Mouse (Mus musculus) inflammation-experienced regulatory T-cells, adult 16 weeks (primary cell): ENCODE results near the gene Ddx28. TPM values are rescaled to one million over a fixed set of nuclear protein-coding genes. Genes with fewer than 3 reads are reported as not detected.

Experiments
- polyA plus RNA-seq: library from polyadenylated mRNA; unstranded; fragments of 100-300 nt; shearing (Covaris generic); gene quantifications from one replicate; pipeline ENCODE4 v1.2.1, GENCODE M21; 2017

Gene Ddx28
- polyA plus RNA-seq, result 10.8 TPM

DNA sequence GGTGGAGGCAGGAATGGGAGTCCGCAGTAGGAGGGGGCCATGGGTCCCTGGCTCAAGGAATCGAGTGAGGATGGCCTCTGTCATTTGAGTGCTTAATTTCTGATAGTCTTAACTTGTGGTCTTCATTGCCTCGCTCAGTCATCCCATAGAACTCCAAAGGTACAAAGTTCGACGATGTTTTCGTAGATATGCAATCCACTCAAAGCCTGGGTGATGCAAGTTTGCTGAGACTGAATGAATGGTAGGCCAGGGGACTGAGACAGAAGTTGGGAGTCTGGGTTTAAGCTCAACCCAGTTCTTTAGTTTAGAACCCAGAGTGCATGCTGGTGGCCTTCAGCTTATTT, at the start of gene Ddx28:
Ddx28 (minus strand) TSS at position 240 of the 344 bp plus-strand sequence.

GRCm38 (mm10) chr8:106058731-106059612, 47.3 kb upstream of the Ddx28 start, which contains the start of gene Nfatc3:
Nfatc3 (plus strand) TSS chr8:106058840.

DNA sequence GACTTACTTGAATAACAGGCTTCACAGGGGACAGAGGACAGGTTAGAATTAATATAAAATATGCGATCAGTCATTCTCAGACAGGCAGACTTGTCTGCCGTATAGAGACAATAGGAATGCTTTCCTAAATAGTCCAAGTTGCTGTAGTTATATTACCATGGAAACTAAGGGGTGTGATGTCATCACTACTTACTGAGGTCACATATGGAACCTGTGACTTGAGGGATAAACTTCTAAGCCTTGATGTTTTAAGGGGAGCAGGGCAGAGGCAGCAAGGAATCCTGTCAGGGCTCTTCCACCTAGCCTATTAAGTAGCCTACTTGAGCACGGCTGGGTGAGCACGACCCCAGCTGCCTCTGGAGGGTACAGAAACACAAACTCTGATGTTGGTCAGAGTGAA, 5.8 kb downstream of the Ddx28 start, which contains the start of gene Dpep2nb:
Dpep2nb (minus strand) TSS at position 101 of the 400 bp plus-strand sequence.

GRCm38 (mm10) chr8:105990856-105991387, 20.8 kb downstream of the Ddx28 start, which contains the start of gene Dus2:
Dus2 (plus strand) TSS chr8:105991337.

DNA sequence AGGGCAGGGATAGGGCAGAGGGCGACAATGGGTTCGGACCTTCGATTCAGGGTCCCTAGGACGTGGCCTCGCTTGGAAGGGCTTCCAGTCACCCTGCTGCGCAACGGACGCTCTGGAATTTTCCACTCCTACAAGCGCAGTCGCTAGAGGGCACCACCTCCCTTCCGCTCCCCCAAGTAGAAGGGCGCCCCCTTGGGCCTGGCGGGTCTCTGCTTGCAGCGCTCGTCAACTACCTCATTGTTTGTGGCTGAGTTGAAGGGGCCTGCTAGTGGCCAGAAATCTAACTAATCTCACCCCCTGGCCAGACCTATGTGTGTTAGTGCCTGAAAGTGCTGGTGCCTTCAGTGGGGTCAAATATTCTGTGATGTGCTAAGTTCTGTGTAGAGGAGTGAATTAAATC, 32.4 kb downstream of the Ddx28 start, which contains the start of gene Dpep3:
Dpep3 (minus strand) TSS at position 105 of the 400 bp plus-strand sequence.

DNA sequence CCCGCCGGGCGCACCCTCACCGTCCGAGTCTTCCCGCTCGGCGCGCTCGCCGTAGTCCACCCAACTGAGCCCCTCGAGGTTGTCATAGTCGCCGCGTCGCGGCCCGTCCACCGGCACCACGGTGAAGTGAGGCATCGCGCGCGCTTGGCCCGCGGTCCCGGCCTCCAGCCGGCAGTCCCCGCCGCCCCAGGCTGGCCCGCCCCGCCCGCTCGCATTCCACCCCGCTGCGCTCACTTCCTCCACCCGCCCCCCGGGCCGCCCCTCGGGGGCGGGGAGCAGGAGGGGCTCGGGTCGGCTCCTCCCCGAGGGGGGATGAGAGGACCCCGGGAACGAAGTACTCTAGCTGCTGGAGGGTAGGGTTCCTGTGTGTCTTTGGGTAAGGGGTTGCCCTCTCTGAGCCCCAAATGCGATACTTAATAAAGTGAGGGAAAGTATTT, 45.8 kb downstream of the Ddx28 start, which contains the start of gene Slc12a4:
Slc12a4 (minus strand) TSS at position 193 of the 437 bp plus-strand sequence.

Other genes starting within 250 kb of the Ddx28 start
- gene Ranbp10, start 184.5 kb downstream of the Ddx28 start, polyA plus RNA-seq, result 27.8 TPM
- not detected for gene Tsnaxip1, start 184.2 kb downstream of the Ddx28 start, polyA plus RNA-seq
- gene Cenpt, start 158.6 kb downstream of the Ddx28 start, polyA plus RNA-seq, result 18.1 TPM
- 17.4 TPM for gene Thap11, start 156.8 kb downstream of the Ddx28 start, polyA plus RNA-seq
- 11.7 TPM for gene Nutf2, start 151.3 kb downstream of the Ddx28 start, polyA plus RNA-seq
- 120 TPM for gene Edc4, start 131.0 kb downstream of the Ddx28 start, polyA plus RNA-seq
- 2.6 TPM for gene Nrn1l, start 118.3 kb downstream of the Ddx28 start, polyA plus RNA-seq
- 38.1 TPM for gene Pskh1, start 111.4 kb downstream of the Ddx28 start, polyA plus RNA-seq
- 1.9 TPM for gene Ctrl, start 78.0 kb downstream of the Ddx28 start, polyA plus RNA-seq
- gene Psmb10, start 73.4 kb downstream of the Ddx28 start, polyA plus RNA-seq, result 505 TPM
- gene Lcat, start 68.5 kb downstream of the Ddx28 start, polyA plus RNA-seq, result 0.59 TPM
- gene Slc12a4, start 45.8 kb downstream of the Ddx28 start, polyA plus RNA-seq, result 20.9 TPM
- not detected for gene Dpep3, start 32.5 kb downstream of the Ddx28 start, polyA plus RNA-seq
- gene Dus2, start 20.5 kb downstream of the Ddx28 start, polyA plus RNA-seq, result 31.4 TPM
- 0.43 TPM for gene Dpep2nb, start 5.9 kb downstream of the Ddx28 start, polyA plus RNA-seq
- 63.7 TPM for gene Nfatc3, start 47.0 kb upstream of the Ddx28 start, polyA plus RNA-seq
- 1.7 TPM for gene Esrp2, start 125.1 kb upstream of the Ddx28 start, polyA plus RNA-seq
- 14.1 TPM for gene Pla2g15, start 138.5 kb upstream of the Ddx28 start, polyA plus RNA-seq
- gene Slc7a6, start 157.0 kb upstream of the Ddx28 start, polyA plus RNA-seq, result 46.5 TPM
- 47.3 TPM for gene Slc7a6os, start 199.1 kb upstream of the Ddx28 start, polyA plus RNA-seq
- gene Prmt7, start 199.1 kb upstream of the Ddx28 start, polyA plus RNA-seq, result 48.2 TPM